Mouse (Mus musculus): ENCODE results near the gene Mphosph9.

GRCm38 (mm10) chr5:124270226-124270625 lies 57.5 kb downstream of the Mphosph9 start:
- no peak for TF ChIP-seq CTCF (conservative IDR thresholded peaks at IDR 0.05 in 1 of 2, IDR thresholded peaks at IDR 0.05 in 1 of 2; ENCODE audit: low read depth in 2 of 2, low read length in 2 of 2)
- no peak for TF ChIP-seq ZMIZ1 (IDR thresholded peaks at IDR 0.05; ENCODE audit: low read depth, low read length)
- no peak for TF ChIP-seq EP300 (IDR thresholded peaks at IDR 0.05; ENCODE audit: low read length)
- no peak for TF ChIP-seq GABPA (IDR thresholded peaks at IDR 0.05; ENCODE audit: insufficient replicate concordance, low read depth, low read length)
- TF ChIP-seq POLR2A (IDR thresholded peaks at IDR 0.05; ENCODE audit: low read depth, low read length), result no peak
- TF ChIP-seq ZKSCAN1 (IDR thresholded peaks at IDR 0.05; ENCODE audit: borderline replicate concordance, low read depth, low read length), result no peak
- no peak for TF ChIP-seq MAX (IDR thresholded peaks at IDR 0.05; ENCODE audit: low read length)
- TF ChIP-seq CHD1 (IDR thresholded peaks at IDR 0.05; ENCODE audit: low read depth, low read length), result no peak
- TF ChIP-seq MXI1 (IDR thresholded peaks at IDR 0.05; ENCODE audit: low read depth, low read length), result no peak
- TF ChIP-seq HCFC1 (IDR thresholded peaks at IDR 0.05; ENCODE audit: low read depth, low read length), result no peak
- no peak for TF ChIP-seq UBTF (IDR thresholded peaks at IDR 0.05; ENCODE audit: low read depth, low read length)

All from CH12.LX (cell line).